Mouse (Mus musculus) liver, postnatal 0 days (tissue): Measurements from ENCODE around the gene Ccdc93. TPM values are rescaled to one million over a fixed set of nuclear protein-coding genes. Genes with fewer than 3 reads are reported as not detected.
A peak's percentile ranks its signal among the peaks of the same experiment; 100 is the strongest.

Experiments used
- ATAC-seq: fragments of 200-750 bp; cut with Nextera tagmentation; 2 replicates; pipeline ENCODE4 v1.8.0; 2017; ENCODE audit warnings: mild to moderate bottlenecking, moderate library complexity
- DNase-seq: peaks from one replicate; pipeline ENCODE4 v3.0.0-alpha.2; 2016
- H3K27ac ChIP-seq: fragments of 300-500 bp; sonication (generic); 2 replicates; pipeline ENCODE4 v1.5.1; 2014; ENCODE audit warnings: antibody characterized with exemption, moderate library complexity, mild to moderate bottlenecking, low read depth
- H3K27me3 ChIP-seq: fragments of 300-500 bp; sonication (generic); 2 replicates; pipeline ENCODE4 v1.6.1; 2014; ENCODE audit warnings: low read length, control low read depth, mixed read lengths; ENCODE audit not compliant: insufficient read depth
- H3K36me3 ChIP-seq: fragments of 300-500 bp; sonication (generic); replicated peaks from 2 replicates; pipeline ENCODE4 v1.6.1; 2014; ENCODE audit warnings: mild to moderate bottlenecking, control low read depth, low read length, moderate library complexity, mixed read lengths; ENCODE audit not compliant: insufficient read depth
- H3K4me1 ChIP-seq: fragments of 300-500 bp; sonication (generic); 2 replicates; pipeline ENCODE4 v1.6.1; 2014; ENCODE audit warnings: antibody characterized with exemption, mild to moderate bottlenecking, control low read depth; ENCODE audit not compliant: insufficient read depth
- H3K4me2 ChIP-seq: fragments of 300-500 bp; sonication (generic); 2 replicates; pipeline ENCODE4 v1.6.1; 2014; ENCODE audit warnings: low read depth, mild to moderate bottlenecking, low read length, moderate library complexity, mixed read lengths
- H3K4me3 ChIP-seq: fragments of 300-500 bp; sonication (generic); 2 replicates; pipeline ENCODE4 v1.5.1; 2014; ENCODE audit warnings: low read depth, low read length
- H3K9ac ChIP-seq: fragments of 300-500 bp; sonication (generic); replicated peaks from 2 replicates; pipeline ENCODE4 v1.6.1; 2014; ENCODE audit warnings: mild to moderate bottlenecking, moderate library complexity
- H3K9me3 ChIP-seq: fragments of 300-500 bp; sonication (generic); 2 replicates; pipeline ENCODE4 v1.6.1; 2016; ENCODE audit warnings: mild to moderate bottlenecking, control low read depth, low read length, mixed read lengths
- CTCF ChIP-seq: sonication (generic); IDR thresholded peaks from 2 replicates; pipeline ENCODE4 v1.5.1; 2016; ENCODE audit warnings: antibody characterized with exemption, low read depth
- EP300 ChIP-seq: IDR thresholded peaks from 2 replicates; pipeline ENCODE4 v1.6.1; 2016; ENCODE audit warnings: antibody characterized with exemption, low read depth, mild to moderate bottlenecking
- WGBS: fragments of 180-500 bp; shearing (Covaris S2); extraction: QIAGEN DNeasy Blood & Tissue Kit; methylation state at CpG from one replicate; pipeline ENCODE4 v1.1.7; 2014; ENCODE audit not compliant: insufficient replicate concordance; 5-methylcytosine and 5-hydroxymethylcytosine counted together
- polyA plus RNA-seq: library from polyadenylated mRNA; unstranded; fragments of >200 nt; fragmentation: Nextera tagmentation; extraction: Ambion mirVana; gene quantifications from 2 replicates; pipeline ENCODE4 v1.2.1, GENCODE M21; 2015

The Ccdc93 gene
- polyA plus RNA-seq, 1 experiment from 2014 or later: 3.1 TPM

DNA sequence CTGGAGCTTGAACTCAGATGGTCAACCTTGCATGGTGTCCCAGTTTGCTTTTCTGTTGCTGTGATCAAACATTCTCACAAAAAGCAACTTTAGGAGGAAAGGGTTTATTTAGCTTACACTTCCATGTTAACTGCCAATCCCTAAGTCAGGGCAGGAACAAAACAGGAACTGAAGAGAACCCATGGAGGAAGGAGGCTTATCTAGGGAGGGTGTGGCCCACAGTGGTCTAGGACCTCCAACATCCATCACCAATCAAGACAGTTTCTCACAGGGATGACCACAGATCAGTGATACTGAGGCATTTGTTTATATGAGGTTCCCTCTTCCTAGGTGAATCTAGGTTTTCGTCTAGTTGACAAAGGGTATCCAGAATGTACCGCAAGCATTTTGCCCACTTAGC lies 81.1 kb downstream of the Ccdc93 start:
- ATAC-seq (no peak), DNase-seq (no peak)
- Histone ChIP-seq H3K27me3 (no peaks in the 10 kb centered on the region), H3K27ac (no peak overlapping the region), H3K9ac (no peak overlapping the region), H3K4me3 (no peak overlapping the region), H3K36me3 (no peaks in the 10 kb centered on the region), H3K4me2 (no peak overlapping the region), H3K9me3 (no peaks in the 10 kb centered on the region), H3K4me1 (no peaks in the 10 kb centered on the region)
- no peak for TF ChIP-seq CTCF
- no peak for TF ChIP-seq EP300
- WGBS: 84% methylated on average over 2 of the region's 2 CpGs

GRCm38 (mm10) chr1:121518609-121519008 lies 87.8 kb downstream of the Ccdc93 start:
- no peak overlapping the region for H3K9ac ChIP-seq
- no peak overlapping the region for H3K4me3 ChIP-seq
- ATAC-seq: no peak
- no peak for DNase-seq
- no peaks in the 10 kb centered on the region for H3K27me3 ChIP-seq
- no peak overlapping the region for H3K4me2 ChIP-seq
- TF ChIP-seq CTCF (no peak), EP300 (no peak)
- H3K36me3 ChIP-seq: no peaks in the 10 kb centered on the region
- WGBS: 50% methylated on average over 1 of the region's 1 CpGs
- no peaks in the 10 kb centered on the region for H3K9me3 ChIP-seq
- H3K4me1 ChIP-seq: no peaks in the 10 kb centered on the region
- no peak overlapping the region for H3K27ac ChIP-seq

DNA sequence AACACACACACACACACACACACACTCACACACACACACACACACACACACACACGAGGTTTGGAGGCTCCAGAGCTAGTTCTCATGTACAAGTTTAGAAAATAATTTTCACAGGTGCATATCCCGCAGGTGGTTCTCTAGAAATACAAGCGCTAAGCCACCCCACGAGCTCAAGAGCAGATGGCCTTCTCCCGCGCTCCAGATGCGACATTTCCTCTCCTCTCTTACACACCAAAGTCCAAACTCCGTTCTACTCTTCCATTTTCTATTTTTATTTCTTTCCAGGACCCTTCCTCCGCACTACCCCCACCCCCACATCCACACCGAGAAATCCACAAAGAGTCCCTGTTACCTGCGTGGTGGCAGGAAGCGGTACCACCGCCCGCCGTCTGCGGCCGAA lies 96.2 kb downstream of the Ccdc93 start:
- Histone ChIP-seq H3K4me1 (no peaks in the 10 kb centered on the region), H3K4me3 (no peak overlapping the region), H3K36me3 (no peaks in the 10 kb centered on the region), H3K27ac (no peak overlapping the region), H3K27me3 (peaks cover 14% of the 10 kb centered on the region), H3K4me2 (no peak overlapping the region), H3K9ac (no peak overlapping the region), H3K9me3 (no peaks in the 10 kb centered on the region)
- ATAC-seq: no peak
- no peak for TF ChIP-seq CTCF
- TF ChIP-seq EP300: no peak
- WGBS: 53% methylated on average over 17 of the region's 17 CpGs
- no peak for DNase-seq

- Histone ChIP-seq H3K4me3 (no peak overlapping the region), H3K4me1 (no peaks in the 10 kb centered on the region), H3K9ac (no peak overlapping the region), H3K9me3 (no peaks in the 10 kb centered on the region), H3K4me2 (peak overlapping the region; percentile 27; the same call in 1 of the 2 replicates), H3K36me3 (no peaks in the 10 kb centered on the region), H3K27me3 (peaks cover 14% of the 10 kb centered on the region), H3K27ac (no peak overlapping the region)
- DNase-seq (no peak), ATAC-seq (no peak)
- WGBS: 18% methylated on average over 55 of the region's 55 CpGs
- no peak for TF ChIP-seq EP300
- TF ChIP-seq CTCF: no peak
These were observed 97.0 kb downstream of the Ccdc93 start for GRCm38 (mm10) chr1:121527600-121528398.

- H3K9ac ChIP-seq: no peak within 1 kb of the TSS
- H3K27ac ChIP-seq: no peak within 1 kb of the TSS
- DNase-seq: no peak
- no peaks in the 10 kb centered on the region for H3K4me1 ChIP-seq
- WGBS: 10% methylated on average over 11 of the region's 11 CpGs
- ATAC-seq: no peak
- peak within 1 kb of the TSS; percentile 27; the same call in 1 of the 2 replicates for H3K4me2 ChIP-seq
- no peak for TF ChIP-seq CTCF
- TF ChIP-seq EP300: no peak
- H3K4me3 ChIP-seq: no peak within 1 kb of the TSS
- no peaks in the 10 kb centered on the region for H3K9me3 ChIP-seq
- peaks cover 14% of the 10 kb centered on the region for H3K27me3 ChIP-seq
- H3K36me3 ChIP-seq: no peaks in the 10 kb centered on the region
These were observed 97.5 kb downstream of the Ccdc93 start, which contains the start of gene Htr5b for GRCm38 (mm10) chr1:121528399-121528720. Gene Htr5b, minus strand, starts transcription at chr1:121528465.

DNA sequence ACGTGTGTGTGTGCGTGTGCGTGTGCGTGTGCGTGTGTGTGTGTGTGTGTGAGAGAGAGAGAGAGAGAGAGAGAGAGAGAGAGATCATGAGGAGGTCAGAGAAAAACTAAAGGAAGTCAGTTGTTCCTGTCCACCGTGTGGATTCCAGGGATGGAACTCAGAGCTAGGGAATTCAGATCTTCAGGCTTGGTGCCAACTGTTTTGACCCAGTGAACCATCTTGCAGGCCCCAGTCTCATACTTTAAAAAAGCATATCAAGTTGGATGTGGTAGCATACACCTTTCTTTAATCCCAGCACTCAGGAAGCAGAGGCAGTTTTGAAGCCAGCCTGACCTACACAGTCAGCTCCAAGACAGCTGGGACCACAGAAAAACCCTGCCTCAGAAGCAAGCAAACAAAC lies 98.4 kb downstream of the Ccdc93 start:
- Histone ChIP-seq H3K4me2 (no peak overlapping the region), H3K4me1 (no peaks in the 10 kb centered on the region), H3K27me3 (peaks cover 14% of the 10 kb centered on the region), H3K9me3 (no peaks in the 10 kb centered on the region), H3K27ac (no peak overlapping the region), H3K36me3 (no peaks in the 10 kb centered on the region), H3K9ac (no peak overlapping the region), H3K4me3 (no peak overlapping the region)
- WGBS: 75% methylated on average over 6 of the region's 6 CpGs
- TF ChIP-seq EP300: no peak
- no peak for TF ChIP-seq CTCF
- DNase-seq (no peak), ATAC-seq (no peak)

GRCm38 (mm10) chr1:121531439-121531838 lies 100.6 kb downstream of the Ccdc93 start:
- Histone ChIP-seq H3K9ac (no peak overlapping the region), H3K36me3 (no peaks in the 10 kb centered on the region), H3K27ac (no peak overlapping the region), H3K9me3 (no peaks in the 10 kb centered on the region), H3K4me3 (no peak overlapping the region), H3K4me2 (no peak overlapping the region), H3K27me3 (peaks cover 14% of the 10 kb centered on the region), H3K4me1 (no peaks in the 10 kb centered on the region)
- DNase-seq: no peak
- no peak for ATAC-seq
- no peak for TF ChIP-seq EP300
- TF ChIP-seq CTCF: no peak
- WGBS: 49% methylated on average over 7 of the region's 7 CpGs
